Mouse (Mus musculus) hindbrain, embryonic 11.5 days (tissue): Measurements from ENCODE around the gene Mrps15. TPM values are rescaled to one million over a fixed set of nuclear protein-coding genes. Genes with fewer than 3 reads are reported as not detected.

Experiments
- ATAC-seq: fragments of 200-750 bp; cut with Nextera tagmentation; 2 replicates; pipeline ENCODE4 v1.8.0; 2017; ENCODE audit warnings: mild to moderate bottlenecking, moderate TSS enrichment, moderate library complexity; ENCODE audit not compliant: low FRiP score
- DNase-seq: peaks from one replicate; pipeline ENCODE4 v3.0.0-alpha.2; 2015; ENCODE audit warnings: low spot score
- H3K27ac ChIP-seq: fragments of 300-500 bp; sonication (generic); 2 replicates; pipeline ENCODE4 v1.5.1; 2014; ENCODE audit warnings: mild to moderate bottlenecking, low read depth, low read length
- H3K27me3 ChIP-seq: fragments of 300-500 bp; sonication (generic); 2 replicates; pipeline ENCODE4 v1.6.1; 2014; ENCODE audit warnings: mild to moderate bottlenecking, low read length, moderate library complexity, mixed read lengths; ENCODE audit not compliant: control insufficient read depth, insufficient read depth
- H3K36me3 ChIP-seq: fragments of 300-500 bp; sonication (generic); 2 replicates; pipeline ENCODE4 v1.6.1; 2014; ENCODE audit warnings: mild to moderate bottlenecking, low read length, moderate library complexity, mixed read lengths; ENCODE audit not compliant: control insufficient read depth, insufficient read depth
- H3K4me1 ChIP-seq: fragments of 300-500 bp; sonication (generic); replicated peaks from 2 replicates; pipeline ENCODE4 v1.6.1; 2014; ENCODE audit warnings: low read length, mixed read lengths; ENCODE audit not compliant: control insufficient read depth, insufficient read depth
- H3K4me2 ChIP-seq: fragments of 300-500 bp; sonication (generic); replicated peaks from 2 replicates; pipeline ENCODE4 v1.6.1; 2014; ENCODE audit warnings: mild to moderate bottlenecking, low read depth, low read length
- H3K4me3 ChIP-seq: fragments of 300-500 bp; sonication (generic); 2 replicates; pipeline ENCODE4 v1.5.1; 2014; ENCODE audit warnings: low read depth, low read length
- H3K9ac ChIP-seq: fragments of 300-500 bp; sonication (generic); 2 replicates; pipeline ENCODE4 v1.6.1; 2014; ENCODE audit warnings: low read depth, low read length
- H3K9me3 ChIP-seq: fragments of 300-500 bp; sonication (generic); 2 replicates; pipeline ENCODE4 v1.6.1; 2016; ENCODE audit warnings: low read length; ENCODE audit not compliant: control insufficient read depth
- WGBS: fragments of 180-500 bp; shearing (Covaris S2); extraction: QIAGEN DNeasy Blood & Tissue Kit; methylation state at CpG from one replicate; pipeline ENCODE4 v1.1.7; 2014; 5-methylcytosine and 5-hydroxymethylcytosine counted together
- polyA plus RNA-seq: library from polyadenylated mRNA; unstranded; fragments of >200 nt; fragmentation: Nextera tagmentation; extraction: Ambion mirVana; gene quantifications from 2 replicates; pipeline ENCODE4 v1.2.1, GENCODE M21; 2014

The Mrps15 gene
- polyA plus RNA-seq, 1 experiment from 2014 or later = 155 TPM

- Histone ChIP-seq H3K36me3 (no peaks in the 10 kb centered on the region), H3K27me3 (no peaks in the 10 kb centered on the region), H3K4me3 (no peak overlapping the region), H3K9me3 (no peaks in the 10 kb centered on the region), H3K4me2 (no peak overlapping the region), H3K9ac (no peak overlapping the region), H3K27ac (no peak overlapping the region), H3K4me1 (no peaks in the 10 kb centered on the region)
- ATAC-seq (no peak), DNase-seq (no peak)
- 89% methylated on average over 7 of the region's 7 CpGs for WGBS
These were observed 18.5 kb downstream of the Mrps15 start for GRCm38 (mm10) chr4:126065241-126065640.

- H3K4me1 ChIP-seq = no peaks in the 10 kb centered on the region
- WGBS = 82% methylated on average over 15 of the region's 15 CpGs
- ATAC-seq (no peak), DNase-seq (no peak)
- no peak overlapping the region for H3K9ac ChIP-seq
- H3K9me3 ChIP-seq = no peaks in the 10 kb centered on the region
- no peak overlapping the region for H3K27ac ChIP-seq
- H3K4me3 ChIP-seq = no peak overlapping the region
- H3K36me3 ChIP-seq = no peaks in the 10 kb centered on the region
- no peaks in the 10 kb centered on the region for H3K27me3 ChIP-seq
- H3K4me2 ChIP-seq = no peak overlapping the region
These were observed 20.8 kb downstream of the Mrps15 start for GRCm38 (mm10) chr4:126067401-126068077.

- ATAC-seq = no peak
- H3K4me2 ChIP-seq = no peak overlapping the region
- no peaks in the 10 kb centered on the region for H3K4me1 ChIP-seq
- H3K4me3 ChIP-seq = no peak overlapping the region
- no peak overlapping the region for H3K9ac ChIP-seq
- H3K36me3 ChIP-seq = no peaks in the 10 kb centered on the region
- 89% methylated on average over 6 of the region's 6 CpGs for WGBS
- H3K27ac ChIP-seq = no peak overlapping the region
- DNase-seq = no peak
- no peaks in the 10 kb centered on the region for H3K27me3 ChIP-seq
- no peaks in the 10 kb centered on the region for H3K9me3 ChIP-seq
These were observed 22.1 kb downstream of the Mrps15 start for GRCm38 (mm10) chr4:126068842-126069241.

- Histone ChIP-seq H3K9me3 (no peaks in the 10 kb centered on the region), H3K36me3 (no peaks in the 10 kb centered on the region), H3K4me1 (no peaks in the 10 kb centered on the region), H3K4me2 (no peak overlapping the region), H3K27me3 (no peaks in the 10 kb centered on the region), H3K4me3 (no peak overlapping the region), H3K27ac (no peak overlapping the region), H3K9ac (no peak overlapping the region)
- whole genome bisulfite sequencing = 86% methylated on average over 6 of the region's 6 CpGs
- DNase-seq (no peak), ATAC-seq (no peak)
These were observed 31.1 kb downstream of the Mrps15 start for GRCm38 (mm10) chr4:126077833-126078232.

- Histone ChIP-seq H3K27me3 (no peaks in the 10 kb centered on the region), H3K27ac (no peak overlapping the region), H3K4me2 (no peak overlapping the region), H3K4me1 (no peaks in the 10 kb centered on the region), H3K36me3 (no peaks in the 10 kb centered on the region), H3K9ac (no peak overlapping the region), H3K9me3 (no peaks in the 10 kb centered on the region), H3K4me3 (no peak overlapping the region)
- DNase-seq = no peak
- 84% methylated on average over 4 of the region's 4 CpGs for WGBS
- ATAC-seq = no peak
These were observed 32.5 kb downstream of the Mrps15 start for GRCm38 (mm10) chr4:126079266-126079665.

- 86% methylated on average over 1 of the region's 1 CpGs for WGBS
- H3K4me3 ChIP-seq = no peak overlapping the region
These were observed 34.9 kb downstream of the Mrps15 start for GRCm38 (mm10) chr4:126081601-126082000.

GRCm38 (mm10) chr4:126083021-126083420, 36.3 kb downstream of the Mrps15 start:
- DNase-seq (no peak), ATAC-seq (no peak)
- H3K9me3 ChIP-seq = no peaks in the 10 kb centered on the region
- WGBS = 93% methylated on average over 9 of the region's 9 CpGs
- no peak overlapping the region for H3K4me3 ChIP-seq
- no peak overlapping the region for H3K27ac ChIP-seq
- no peak overlapping the region for H3K4me2 ChIP-seq
- H3K27me3 ChIP-seq = no peaks in the 10 kb centered on the region
- H3K4me1 ChIP-seq = no peaks in the 10 kb centered on the region
- H3K36me3 ChIP-seq = no peaks in the 10 kb centered on the region
- H3K9ac ChIP-seq = no peak overlapping the region

More at GRCm38 (mm10) chr4:126081601-126082000, 34.9 kb downstream of the Mrps15 start:
- no peaks in the 10 kb centered on the region for H3K4me1 ChIP-seq
- H3K9me3 ChIP-seq = no peaks in the 10 kb centered on the region
- no peak overlapping the region for H3K4me2 ChIP-seq
- H3K36me3 ChIP-seq = no peaks in the 10 kb centered on the region
- H3K27ac ChIP-seq = no peak overlapping the region
- no peaks in the 10 kb centered on the region for H3K27me3 ChIP-seq
- ATAC-seq (no peak), DNase-seq (no peak)
- H3K9ac ChIP-seq = no peak overlapping the region

- no peak overlapping the region for H3K4me2 ChIP-seq
- no peaks in the 10 kb centered on the region for H3K9me3 ChIP-seq
- WGBS = 75% methylated on average over 8 of the region's 8 CpGs
- H3K27me3 ChIP-seq = no peaks in the 10 kb centered on the region
- H3K4me3 ChIP-seq = no peak overlapping the region
- DNase-seq (no peak), ATAC-seq (no peak)
- no peak overlapping the region for H3K27ac ChIP-seq
- no peak overlapping the region for H3K9ac ChIP-seq
- H3K4me1 ChIP-seq = no peaks in the 10 kb centered on the region
- no peaks in the 10 kb centered on the region for H3K36me3 ChIP-seq
These were observed 37.7 kb downstream of the Mrps15 start for GRCm38 (mm10) chr4:126084382-126084781.

- no peaks in the 10 kb centered on the region for H3K4me1 ChIP-seq
- 34% methylated on average over 7 of the region's 7 CpGs for WGBS
- no peaks in the 10 kb centered on the region for H3K36me3 ChIP-seq
- H3K9me3 ChIP-seq = no peaks in the 10 kb centered on the region
- H3K9ac ChIP-seq = no peak overlapping the region
- ATAC-seq = peak; percentile 43; the same call in 1 of the 2 replicates
- H3K27ac ChIP-seq = no peak overlapping the region
- peak; percentile 91 for DNase-seq
- no peaks in the 10 kb centered on the region for H3K27me3 ChIP-seq
- no peak overlapping the region for H3K4me3 ChIP-seq
- H3K4me2 ChIP-seq = no peak overlapping the region
These were observed 39.4 kb downstream of the Mrps15 start for GRCm38 (mm10) chr4:126085996-126086576.
